In genomic region chr1:79956121-79956520, GRCm38 (mm10) we compare ENCODE assay signal across 10 mouse cellular contexts.
A peak's percentile ranks its signal among the peaks of the same experiment; 100 is the strongest.
DNase-seq lines count a peak whose midpoint lies in the region; ATAC-seq and TF ChIP-seq lines count a peak whose summit lies in the region.
"Had no signal": no experiment of that assay in that cellular context is flagged by ENCODE, and none has a peak within 500 bp of the region (broad histone marks: within the 10 kb centered on the region; RNA-seq: fewer than 3 reads in every experiment).

No protein-coding gene starts in this region.

- DNase-seq in heart, adult 8-10 months (ENCODE audit: low spot score) = peak; percentile 15
- DNase-seq in 416B (ENCODE audit: low read depth) = peak; percentile 15
- peak; percentile 92 for DNase-seq in brain, embryonic 14.5 days (ENCODE audit: low read depth)
- peak; percentile 78 for DNase-seq in lung, postnatal 0 days (ENCODE audit: low spot score)
- DNase-seq in yolk sac, embryonic 10.5 days (ENCODE audit: low spot score) = no peak
- no peak for DNase-seq in thymus, postnatal 4 days

- no peaks in the 10 kb centered on the region for H3K36me3 ChIP-seq in heart, embryonic 11.5 days (ENCODE audit: control insufficient read depth, insufficient read depth, low read length)
- H3K36me3 ChIP-seq in intestine, embryonic 16.5 days (ENCODE audit: control insufficient read depth, insufficient read depth, low read length) = no peaks in the 10 kb centered on the region
- no peaks in the 10 kb centered on the region for H3K36me3 ChIP-seq in lung, postnatal 0 days (ENCODE audit: insufficient read depth, low read length)

- TF ChIP-seq CTCF in brain, embryonic 14.5 days (IDR thresholded peaks at IDR 0.05; ENCODE audit: borderline replicate concordance, extremely low read depth, insufficient read depth, insufficient read length) = no peak
- TF ChIP-seq CTCF in lung, postnatal 0 days (IDR thresholded peaks at IDR 0.05) = no peak

- H3K9me3 ChIP-seq in heart, embryonic 11.5 days (replicated peaks; ENCODE audit: control insufficient read depth, low read length) = no peaks in the 10 kb centered on the region
- H3K9me3 ChIP-seq in intestine, embryonic 16.5 days (ENCODE audit: control insufficient read depth, low read length) = no peaks in the 10 kb centered on the region
- no peaks in the 10 kb centered on the region for H3K9me3 ChIP-seq in lung, postnatal 0 days (ENCODE audit: low read length)

- H3K4me1 ChIP-seq in heart, embryonic 11.5 days (ENCODE audit: control insufficient read depth, insufficient read depth, low read length) = no peaks in the 10 kb centered on the region
- no peaks in the 10 kb centered on the region for H3K4me1 ChIP-seq in intestine, embryonic 16.5 days (ENCODE audit: control insufficient read depth, insufficient read depth, low read length)
- 0 out of 2 replicates have a peak, but pooled peaks cover 3% of the 10 kb centered on the region for H3K4me1 ChIP-seq in lung, postnatal 0 days (ENCODE audit: insufficient read depth, low read depth, low read length)

- WGBS in heart, embryonic 11.5 days (ENCODE audit: insufficient replicate concordance) = 33% methylated on average over 1 of the region's 1 CpGs
- WGBS in intestine, embryonic 16.5 days = 29% methylated on average over 1 of the region's 1 CpGs
- 14% methylated on average over 1 of the region's 1 CpGs for WGBS in lung, postnatal 0 days

- H3K4me2 ChIP-seq in heart, embryonic 11.5 days = no peak overlapping the region
- no peak overlapping the region for H3K4me2 ChIP-seq in intestine, embryonic 16.5 days (ENCODE audit: low read depth, low read length)
- H3K4me2 ChIP-seq in lung, postnatal 0 days (replicated peaks; ENCODE audit: low read depth, low read length) = no peak overlapping the region

- no peak for TF ChIP-seq POLR2A in brain, embryonic 14.5 days (IDR thresholded peaks at IDR 0.05; ENCODE audit: borderline replicate concordance, extremely low read depth, insufficient read depth, insufficient read length, poor library complexity, severe bottlenecking)

- no peak for ATAC-seq in heart, embryonic 11.5 days (replicated peaks; ENCODE audit: insufficient number of reproducible peaks, low FRiP score, low TSS enrichment)
- peak; percentile 40; the same call in 1 of the 2 replicates for ATAC-seq in intestine, embryonic 16.5 days
- ATAC-seq in lung, postnatal 0 days = no peak

- no peaks in the 10 kb centered on the region for H3K27me3 ChIP-seq in heart, embryonic 11.5 days (ENCODE audit: control insufficient read depth, insufficient read depth, low read length)
- no peaks in the 10 kb centered on the region for H3K27me3 ChIP-seq in intestine, embryonic 16.5 days (replicated peaks; ENCODE audit: control insufficient read depth, insufficient read depth, low read length)
- no peaks in the 10 kb centered on the region for H3K27me3 ChIP-seq in lung, postnatal 0 days (replicated peaks; ENCODE audit: insufficient read depth, low read length)

- H3K27ac ChIP-seq in heart, embryonic 11.5 days (ENCODE audit: low read depth, low read length) = no peak overlapping the region
- H3K27ac ChIP-seq in intestine, embryonic 16.5 days (ENCODE audit: low read length) = no peak overlapping the region
- no peak overlapping the region for H3K27ac ChIP-seq in lung, postnatal 0 days (ENCODE audit: low read length)
- H3K27ac ChIP-seq: heart, adult 2 months had no signal

- no peak for TF ChIP-seq EP300 in lung, postnatal 0 days (IDR thresholded peaks at IDR 0.05)

- H3K9ac ChIP-seq in heart, embryonic 11.5 days (ENCODE audit: low read depth, low read length) = no peak overlapping the region
- H3K9ac ChIP-seq in intestine, embryonic 16.5 days (ENCODE audit: low read depth, low read length) = no peak overlapping the region
- H3K9ac ChIP-seq in lung, postnatal 0 days (replicated peaks; ENCODE audit: low read depth) = no peak overlapping the region

- no peak overlapping the region for H3K4me3 ChIP-seq in heart, embryonic 11.5 days (ENCODE audit: low read depth, low read length)
- H3K4me3 ChIP-seq in intestine, embryonic 16.5 days (ENCODE audit: low read length) = no peak overlapping the region
- H3K4me3 ChIP-seq in lung, postnatal 0 days (ENCODE audit: low read depth, low read length) = no peak overlapping the region
- H3K4me3 ChIP-seq: heart, adult 2 months; myocyte had no signal

Comparison
In these comparisons a context has a peak if more than half of its experiments do, and no peak if none do; other contexts are left out.
1. DNase-seq: peak in heart, adult 8-10 months (single experiment), 416B (single experiment), brain, embryonic 14.5 days (single experiment) and lung, postnatal 0 days (single experiment); none in yolk sac, embryonic 10.5 days (single experiment) and thymus, postnatal 4 days (single experiment).